In genomic region chr14:40036173-40036572, GRCm38 (mm10) we compare ENCODE assay signal across 30 mouse cellular contexts.
"Had no signal": no experiment of that assay in that cellular context is flagged by ENCODE, and none has a peak within 500 bp of the region (broad histone marks: within the 10 kb centered on the region; RNA-seq: fewer than 3 reads in every experiment).

No protein-coding gene starts in this region.

- H3K4me1 ChIP-seq: heart, embryonic 10.5 days; heart, embryonic 12.5 days; heart, embryonic 13.5 days; heart, embryonic 15.5 days; hindbrain, embryonic 10.5 days; hindbrain, embryonic 12.5 days; hindbrain, embryonic 13.5 days; hindbrain, embryonic 15.5 days; intestine, embryonic 15.5 days; kidney, embryonic 15.5 days had no signal

- H3K9ac ChIP-seq: heart, embryonic 12.5 days; heart, embryonic 13.5 days; heart, embryonic 15.5 days; hindbrain, embryonic 12.5 days; hindbrain, embryonic 13.5 days; hindbrain, embryonic 14.5 days; hindbrain, embryonic 15.5 days; intestine, embryonic 15.5 days; kidney, embryonic 15.5 days had no signal

- H3K27me3 ChIP-seq: heart, embryonic 12.5 days; heart, embryonic 13.5 days; heart, embryonic 15.5 days; hindbrain, embryonic 12.5 days; hindbrain, embryonic 13.5 days; hindbrain, embryonic 15.5 days; intestine, embryonic 15.5 days; kidney, embryonic 15.5 days had no signal

- H3K36me3 ChIP-seq: heart, embryonic 10.5 days; heart, embryonic 12.5 days; heart, embryonic 13.5 days; heart, embryonic 15.5 days; hindbrain, embryonic 10.5 days; hindbrain, embryonic 12.5 days; hindbrain, embryonic 13.5 days; hindbrain, embryonic 15.5 days; intestine, embryonic 15.5 days; kidney, embryonic 15.5 days had no signal

- H3K27ac ChIP-seq: heart, embryonic 10.5 days; heart, embryonic 13.5 days; heart, embryonic 15.5 days; hindbrain, embryonic 10.5 days; hindbrain, embryonic 12.5 days; hindbrain, embryonic 13.5 days; hindbrain, embryonic 14.5 days; hindbrain, embryonic 15.5 days; hindbrain, postnatal 0 days; intestine, embryonic 15.5 days; kidney, embryonic 15.5 days; kidney, postnatal 0 days; layer of hippocampus, adult 2 months had no signal

- DNase-seq: heart, postnatal 10 days; heart, postnatal 14 days; heart, postnatal 36 days; heart, postnatal 4 days; kidney, adult 11 months; kidney, adult 18-20 months; kidney, adult 2 months; kidney, adult 8-10 months; kidney, adult 9 months; kidney, postnatal 10 days; kidney, postnatal 14 days; kidney, postnatal 25 days; kidney, postnatal 36 days; kidney, postnatal 4 days; layer of hippocampus, adult 9-11 months; layer of hippocampus, postnatal 36 days had no signal

- H3K4me3 ChIP-seq: heart, embryonic 10.5 days; heart, embryonic 12.5 days; heart, embryonic 13.5 days; heart, embryonic 15.5 days; hindbrain, embryonic 10.5 days; hindbrain, embryonic 12.5 days; hindbrain, embryonic 13.5 days; hindbrain, embryonic 15.5 days; intestine, embryonic 15.5 days; kidney, embryonic 15.5 days; layer of hippocampus, adult 2 months had no signal
